Mouse (Mus musculus) lung, postnatal 25 days (tissue): ENCODE measurements around the gene Cyld.

Source experiments
- DNase-seq: peaks from one replicate; pipeline ENCODE4 v3.0.0; 2022; ENCODE audit warnings: low spot score

Gene Cyld

DNA sequence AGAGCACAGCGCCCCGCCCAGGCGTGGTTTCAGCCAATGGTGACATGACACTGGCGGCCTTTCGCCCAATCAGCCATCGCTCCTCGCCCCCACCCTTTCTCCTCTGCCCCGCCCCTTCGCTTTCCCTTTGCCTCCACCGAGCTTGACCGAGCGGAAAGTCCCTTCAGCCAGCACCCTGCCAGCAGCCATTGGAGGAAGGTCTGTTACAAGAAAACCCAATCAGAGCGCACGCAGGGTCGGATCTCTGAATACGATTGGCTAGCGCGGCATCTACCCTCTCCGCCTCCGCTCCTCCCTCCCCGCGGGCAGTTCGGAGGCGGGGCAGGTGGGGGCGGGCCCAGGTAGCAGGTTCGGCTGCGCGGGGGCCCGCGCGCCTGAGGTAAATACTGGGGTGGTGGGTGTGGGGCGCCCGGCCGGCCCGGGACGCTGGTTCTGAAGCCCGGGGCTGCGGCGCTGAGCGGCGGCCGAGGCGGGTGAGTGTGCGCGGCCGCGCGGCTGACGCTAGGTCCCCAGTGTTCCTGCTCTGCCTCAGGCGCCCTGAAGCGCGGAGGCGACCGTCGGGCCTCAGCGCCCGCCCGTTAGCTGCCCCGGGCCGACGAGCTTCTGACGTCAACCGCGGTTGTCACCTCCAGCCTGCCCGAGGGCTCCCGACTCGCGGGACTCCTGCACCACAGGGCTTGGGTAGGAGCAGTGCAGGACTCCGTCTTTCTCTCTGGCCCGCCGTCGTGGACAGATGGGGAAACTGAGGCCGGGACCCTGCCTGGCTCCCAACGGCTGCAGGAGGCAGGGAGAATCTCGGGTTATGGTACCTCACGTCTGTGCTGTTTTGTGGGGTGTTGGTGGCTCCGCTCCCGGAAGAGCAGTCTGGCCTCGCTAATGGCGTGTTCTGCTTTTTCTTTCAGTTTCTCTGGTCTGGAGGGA lies at the start of gene Cyld:
Gene Cyld, plus strand, starts transcription at position 308 of the 921 bp plus-strand sequence.
- DNase-seq = peak; percentile 99

DNA sequence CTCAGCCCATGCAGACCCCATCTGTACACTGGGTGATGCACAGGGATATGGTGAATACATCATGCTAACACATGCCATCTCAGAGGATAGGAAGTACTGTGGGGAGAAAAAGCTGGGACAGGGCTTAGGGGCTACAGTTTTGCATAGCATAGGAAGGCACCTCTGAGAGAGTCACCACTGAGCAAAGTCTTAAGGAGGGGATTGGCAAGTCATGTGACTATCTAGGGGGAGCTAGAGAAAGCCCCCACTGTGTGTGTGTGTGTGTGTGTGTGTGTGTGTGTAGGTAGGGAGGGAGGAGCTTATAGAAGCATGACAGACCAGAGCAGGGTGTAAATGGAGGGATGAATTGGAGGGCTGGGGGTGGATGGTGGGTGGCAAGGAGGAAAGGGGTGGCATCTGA lies 48.5 kb upstream of the Cyld start:
- DNase-seq = no peak

DNA sequence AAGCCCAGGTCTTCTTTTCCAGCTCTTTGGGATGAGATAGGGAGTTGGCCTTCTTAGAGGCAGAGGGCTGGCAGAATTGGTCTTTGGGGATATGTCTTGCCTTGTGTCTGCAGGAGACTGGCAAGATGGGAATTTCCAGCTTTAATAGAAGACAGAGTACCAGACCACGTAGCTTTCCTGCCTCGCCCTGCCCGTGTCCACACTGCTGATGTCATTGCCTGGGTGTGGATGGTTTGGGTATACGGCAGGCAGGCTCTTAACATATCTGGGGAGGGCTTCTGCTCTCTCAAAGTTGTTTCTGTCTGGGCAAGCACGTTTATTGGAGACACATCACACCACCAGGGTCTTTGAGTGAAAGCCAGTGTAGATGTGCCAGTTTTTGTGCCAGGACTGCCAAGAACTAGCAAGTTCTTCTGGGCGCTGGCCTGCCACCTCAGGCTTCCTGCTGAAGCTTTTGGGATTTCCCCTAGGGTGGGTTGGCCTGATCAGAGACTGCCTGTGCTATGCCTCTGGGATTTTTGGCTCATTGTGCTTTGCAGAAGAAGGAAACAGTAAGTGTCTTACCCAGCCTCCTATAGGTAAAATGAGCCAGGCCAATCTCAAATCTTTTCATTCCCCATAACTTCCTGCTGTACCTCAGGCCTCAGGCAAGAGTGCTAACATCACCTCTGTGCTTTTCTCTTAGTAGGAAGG lies 46.7 kb upstream of the Cyld start:
- peak; percentile 39 for DNase-seq

DNA sequence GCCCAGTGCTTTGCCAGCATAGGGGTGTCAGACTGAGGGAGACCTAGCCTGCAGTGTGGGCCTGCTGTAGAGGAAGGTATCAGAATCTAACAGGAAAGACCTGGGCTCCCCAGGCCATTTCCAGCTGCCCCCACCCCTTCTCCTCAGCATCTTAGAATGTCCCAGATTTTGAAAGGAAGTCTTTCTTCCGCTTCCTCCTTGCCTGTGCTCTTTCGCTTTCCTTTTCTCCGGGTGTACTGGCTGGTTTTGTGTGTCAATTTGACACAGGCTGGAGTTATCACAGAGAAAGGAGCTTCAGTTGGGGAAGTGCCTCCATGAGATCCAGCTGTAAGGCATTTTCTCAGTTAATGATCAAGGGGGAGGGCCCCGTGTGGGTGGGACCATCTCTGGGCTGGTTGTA lies 45.7 kb upstream of the Cyld start:
- peak; percentile 44 for DNase-seq

DNA sequence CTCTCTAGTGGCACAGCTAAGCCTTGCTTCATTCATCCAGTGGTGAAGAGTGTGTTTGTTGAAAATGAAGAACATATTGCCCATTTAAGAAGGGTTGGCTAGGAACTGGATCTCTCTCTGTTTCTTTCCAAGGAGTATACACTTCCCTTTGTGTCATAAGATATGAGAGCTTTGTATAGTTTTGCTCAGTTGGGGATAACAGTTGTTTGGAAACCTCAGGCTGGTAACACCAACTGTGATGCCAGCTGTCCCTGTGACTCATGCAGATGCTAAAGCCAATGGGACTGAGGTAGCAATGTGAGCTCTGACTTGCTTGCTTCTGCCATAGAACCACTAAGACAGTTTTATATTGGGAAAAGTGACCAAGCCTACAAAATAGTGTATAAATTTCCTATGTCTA lies 41.5 kb upstream of the Cyld start:
- DNase-seq = no peak

DNA sequence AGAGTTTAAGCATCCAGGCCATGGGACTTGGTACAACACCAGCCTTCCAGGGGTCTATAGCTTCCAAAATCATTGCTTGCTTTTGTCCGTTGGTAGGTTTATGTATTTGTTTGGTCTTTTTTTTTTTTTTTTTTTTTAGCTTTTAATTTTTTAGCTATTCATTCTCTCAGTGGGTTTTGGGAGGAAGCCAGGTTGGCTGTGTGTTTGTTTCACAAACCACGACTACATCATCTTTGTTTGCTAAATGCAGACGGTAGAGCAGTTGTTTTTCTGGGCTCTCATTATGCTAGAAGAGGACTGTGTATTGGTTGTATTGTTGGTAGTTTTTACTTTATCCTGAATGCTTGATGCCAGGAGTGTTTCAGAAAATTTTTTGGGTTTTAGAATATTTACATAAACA lies 37.0 kb upstream of the Cyld start:
- no peak for DNase-seq

DNA sequence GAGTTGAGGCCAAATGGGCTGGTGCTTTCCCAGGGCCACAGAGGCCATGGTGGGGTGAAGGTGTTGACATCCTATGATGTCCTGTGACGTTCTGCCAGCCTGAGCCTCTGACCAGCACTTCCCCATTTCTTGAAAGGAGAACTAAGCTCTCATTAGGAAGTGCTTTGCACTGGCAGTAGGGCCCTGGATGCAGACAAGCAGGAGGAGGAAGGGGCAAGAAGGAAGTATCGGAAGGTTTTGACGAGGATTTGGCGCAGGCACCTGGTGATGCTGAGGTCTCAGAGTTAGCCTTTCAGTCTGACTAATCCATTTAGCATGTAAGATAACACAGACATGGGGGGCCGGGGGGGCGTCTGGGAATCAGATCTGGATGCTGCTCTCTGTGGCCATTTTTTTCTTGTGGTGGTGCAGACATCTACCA lies 34.4 kb upstream of the Cyld start:
- peak; percentile 62 for DNase-seq

DNA sequence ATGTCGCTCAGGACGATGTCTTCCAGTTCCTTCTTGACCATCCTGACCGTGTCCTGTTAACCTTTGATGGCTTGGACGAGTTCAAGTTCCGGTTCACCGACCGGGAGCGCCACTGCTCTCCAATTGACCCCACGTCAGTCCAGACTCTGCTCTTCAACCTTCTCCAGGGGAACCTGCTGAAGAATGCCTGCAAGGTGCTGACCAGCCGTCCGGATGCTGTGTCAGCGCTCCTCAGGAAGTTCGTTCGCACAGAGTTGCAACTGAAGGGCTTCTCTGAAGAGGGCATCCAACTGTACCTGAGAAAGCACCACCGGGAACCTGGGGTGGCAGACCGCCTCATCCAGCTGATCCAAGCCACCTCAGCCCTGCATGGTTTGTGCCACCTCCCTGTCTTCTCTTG lies 32.7 kb upstream of the Cyld start:
- DNase-seq = no peak

DNA sequence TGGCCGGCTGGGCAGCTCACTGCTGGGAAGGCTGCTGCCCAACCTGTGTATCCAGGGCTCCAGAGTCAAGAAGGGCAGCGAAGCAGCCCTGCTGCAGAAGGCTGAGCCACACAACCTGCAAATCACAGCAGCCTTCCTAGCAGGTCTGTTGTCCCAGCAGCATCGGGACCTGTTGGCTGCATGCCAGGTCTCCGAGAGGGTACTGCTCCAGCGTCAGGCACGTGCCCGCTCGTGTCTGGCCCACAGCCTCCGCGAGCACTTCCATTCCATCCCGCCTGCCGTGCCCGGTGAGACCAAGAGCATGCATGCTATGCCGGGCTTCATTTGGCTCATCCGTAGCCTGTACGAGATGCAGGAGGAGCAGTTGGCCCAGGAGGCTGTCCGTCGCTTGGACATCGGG lies 31.9 kb upstream of the Cyld start:
- DNase-seq = no peak

DNA sequence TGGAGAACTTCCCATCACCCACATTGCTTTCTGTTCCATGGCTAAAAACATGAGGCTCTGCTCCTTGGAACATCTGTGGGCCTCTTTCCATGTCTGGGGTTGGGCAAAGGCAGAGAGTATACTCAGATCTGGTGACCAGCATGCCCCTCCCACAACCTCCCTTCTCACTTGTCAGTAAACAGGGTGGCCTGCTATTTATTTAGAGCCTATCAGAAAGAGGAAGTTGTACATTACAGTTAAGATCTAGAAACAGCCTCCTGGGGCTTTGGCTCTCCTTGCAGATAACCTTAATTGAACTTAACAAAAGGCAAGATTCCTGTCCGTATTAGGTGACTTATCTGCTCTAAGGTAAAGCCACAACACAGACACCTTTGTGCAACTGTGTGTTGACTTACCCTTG lies 30.4 kb upstream of the Cyld start:
- peak; percentile 59 for DNase-seq

DNA sequence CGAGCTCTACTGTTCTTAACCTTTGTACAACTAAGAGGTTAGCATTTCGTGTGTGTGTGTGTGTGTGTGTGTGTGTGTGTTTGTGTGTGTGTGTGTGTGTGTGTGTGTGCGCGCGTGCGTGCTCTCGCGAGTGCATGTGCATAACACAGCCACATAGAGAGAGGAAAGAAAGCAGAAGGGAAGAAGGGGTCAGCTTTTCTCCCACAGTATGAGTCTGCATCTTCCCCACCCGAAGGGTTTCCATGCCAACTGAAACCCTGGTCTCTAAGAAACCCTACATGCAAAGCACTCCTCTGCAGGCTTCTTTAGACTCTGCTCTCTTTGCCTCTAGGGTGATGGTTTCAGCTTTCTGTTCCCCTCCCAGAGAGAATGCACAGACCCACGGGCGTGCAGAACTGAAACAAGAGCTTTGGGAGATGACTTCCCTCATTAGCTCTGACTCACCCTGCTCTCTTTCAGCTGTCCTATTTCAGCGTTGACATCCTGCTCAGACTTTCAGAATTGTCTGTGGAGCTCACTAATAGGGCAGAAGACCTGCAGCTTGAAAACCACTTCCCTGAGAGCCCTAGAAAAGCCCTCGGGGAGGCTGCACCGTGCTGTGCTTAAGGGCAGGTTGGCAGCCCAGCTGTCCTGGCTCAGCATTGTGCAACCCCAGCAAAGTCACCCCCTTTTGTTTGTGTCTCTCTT lies 28.3 kb upstream of the Cyld start:
- DNase-seq = peak; percentile 63

DNA sequence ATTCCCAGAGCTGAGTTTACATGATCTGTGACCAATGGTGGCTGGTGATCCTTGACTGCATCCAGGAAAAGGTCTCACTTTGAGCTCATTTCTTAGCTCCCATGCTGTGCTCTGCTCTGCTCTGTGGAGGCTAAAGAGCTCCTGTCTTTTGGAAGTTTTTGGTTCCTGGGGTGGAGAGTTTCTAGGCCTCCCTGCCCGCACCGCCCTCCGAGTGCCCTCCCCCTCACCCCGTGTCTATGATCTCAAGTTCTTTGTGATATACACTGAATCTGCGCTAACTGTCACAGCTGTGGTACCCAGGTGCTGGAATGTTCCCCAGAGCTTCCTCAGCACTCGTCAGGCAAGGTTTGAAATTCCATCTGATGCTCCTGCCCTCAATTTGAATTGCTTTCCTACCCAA lies 26.0 kb upstream of the Cyld start:
- no peak for DNase-seq

DNA sequence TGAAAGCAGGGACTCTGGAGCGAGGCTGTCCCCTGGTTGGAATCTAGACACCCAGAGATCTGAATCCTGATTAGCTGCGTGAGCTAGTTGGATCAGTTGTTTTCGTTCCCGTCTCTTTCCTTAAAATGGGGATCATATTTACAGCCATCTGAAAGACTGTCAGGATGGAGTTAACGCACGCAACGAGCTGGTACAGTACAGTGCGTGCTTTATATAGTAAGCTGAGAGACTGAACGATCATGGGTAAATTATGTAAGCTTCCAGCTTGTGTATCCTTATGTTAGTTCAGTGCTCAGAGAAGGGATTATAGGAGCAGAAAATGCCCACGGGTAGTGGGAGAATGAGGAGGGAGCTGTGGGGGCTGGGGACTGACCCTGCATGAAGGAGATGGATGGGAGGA lies 25.3 kb upstream of the Cyld start:
- DNase-seq = no peak

DNA sequence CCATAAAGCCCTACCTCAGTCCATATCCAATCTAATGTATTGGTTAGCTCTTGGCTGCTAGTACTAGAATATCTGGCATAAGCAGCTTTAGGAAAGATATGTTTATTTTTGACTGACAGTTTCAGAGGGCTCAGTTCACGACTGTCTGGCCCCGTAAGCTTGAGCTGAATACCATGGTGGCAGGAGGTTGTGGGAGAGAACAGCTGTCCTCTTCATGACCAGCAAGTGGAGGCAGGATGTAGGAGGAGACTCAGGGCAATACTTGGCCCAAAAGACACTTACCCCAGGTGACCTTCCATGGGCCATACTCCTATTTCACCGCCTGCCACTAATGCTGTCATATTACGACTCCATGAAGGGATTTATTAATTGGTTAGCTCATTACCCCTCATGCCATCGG lies 23.0 kb upstream of the Cyld start:
- DNase-seq = no peak

DNA sequence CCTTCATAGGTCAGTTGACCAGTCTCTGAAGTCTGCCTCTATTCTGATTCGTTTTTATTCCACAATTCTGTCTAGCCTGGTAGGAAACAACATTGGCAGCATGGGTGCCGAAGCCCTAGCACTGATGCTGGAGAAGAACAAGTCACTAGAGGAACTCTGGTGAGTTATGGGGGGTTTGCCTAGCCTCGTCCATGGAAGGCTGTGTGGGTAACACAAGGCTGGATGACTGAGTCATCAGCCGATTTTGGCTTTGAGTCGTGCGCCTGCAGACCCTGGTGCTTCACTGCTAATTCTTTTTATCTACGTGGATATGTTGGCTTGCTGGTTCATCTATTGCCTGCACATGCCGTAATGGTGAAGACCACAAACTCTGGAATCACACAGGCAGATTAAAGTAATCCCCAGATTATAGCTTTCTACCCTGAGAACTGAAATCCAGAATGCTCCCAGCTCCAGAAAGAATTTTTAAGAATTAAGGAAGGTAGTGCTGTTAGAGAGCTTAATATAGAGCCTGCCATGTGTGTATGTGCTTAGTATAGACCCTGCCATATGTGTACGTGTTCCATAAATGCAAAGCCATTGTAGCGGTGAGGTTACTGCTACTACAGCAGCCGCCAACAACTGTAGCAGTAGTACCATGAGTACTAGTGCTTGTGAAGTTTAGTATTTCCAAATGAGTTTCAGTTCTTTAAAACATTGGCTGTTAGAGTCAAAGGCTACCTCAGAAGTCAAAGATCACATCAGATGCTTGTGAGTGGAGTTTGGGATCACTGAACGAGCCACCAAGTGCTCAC lies 21.3 kb upstream of the Cyld start:
- no peak for DNase-seq

DNA sequence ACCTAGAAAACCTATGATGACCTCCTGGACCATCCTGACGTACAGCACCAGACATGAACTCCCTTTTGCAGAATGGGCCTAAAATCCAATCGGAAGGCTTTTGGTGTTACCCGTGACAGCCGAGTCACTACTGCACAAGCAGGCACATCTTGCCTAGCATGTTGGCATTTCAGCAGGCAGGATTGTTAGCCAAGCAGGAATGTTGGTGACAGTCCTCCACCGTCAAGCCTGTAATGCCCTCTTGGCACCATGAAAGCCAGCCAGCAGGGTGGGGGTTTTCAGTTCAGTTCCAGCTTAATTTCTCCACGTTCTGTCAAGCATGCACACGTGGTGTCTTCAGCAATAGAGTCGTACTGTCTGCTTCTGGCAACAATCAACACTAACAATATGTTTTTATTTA lies 19.8 kb upstream of the Cyld start:
- no peak for DNase-seq

DNA sequence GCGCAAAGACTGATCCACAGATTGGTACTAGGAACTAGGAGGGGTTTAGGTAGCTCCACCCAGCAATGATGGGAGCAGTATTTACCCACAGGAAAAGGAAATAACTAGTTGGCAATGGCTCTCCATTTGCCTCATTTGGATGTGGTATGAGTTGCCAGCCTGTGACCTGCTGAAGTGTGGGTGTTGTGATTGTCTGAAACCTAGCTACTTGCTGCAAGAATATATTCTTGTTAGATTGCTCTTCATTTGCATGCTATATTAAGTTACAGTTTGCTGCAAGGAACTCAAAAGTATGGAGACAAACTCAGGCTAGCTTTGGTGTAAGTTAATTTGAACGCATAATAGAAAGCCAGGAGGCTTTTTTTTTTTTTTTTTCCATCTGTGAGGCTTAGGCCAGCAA lies 16.3 kb upstream of the Cyld start:
- DNase-seq = no peak

DNA sequence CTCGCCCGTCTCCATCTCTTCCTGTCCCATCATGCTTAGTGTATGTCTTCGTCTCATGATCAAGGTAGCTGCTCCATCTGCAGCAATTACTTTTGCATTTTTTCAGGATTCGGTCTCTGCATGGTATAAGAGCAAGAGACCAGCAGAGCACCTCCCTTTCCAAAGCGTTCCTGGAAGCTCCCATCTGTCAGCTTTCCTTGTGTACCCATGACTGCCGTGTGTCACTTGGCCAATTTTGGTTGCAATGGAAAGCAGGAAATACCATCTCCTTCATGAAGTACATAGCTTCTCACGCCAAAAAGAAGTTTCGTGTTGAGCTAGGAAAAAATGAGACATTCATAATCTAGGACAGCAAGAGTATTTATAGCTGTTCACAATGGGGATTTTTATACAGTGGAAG lies 15.8 kb upstream of the Cyld start:
- DNase-seq = no peak

DNA sequence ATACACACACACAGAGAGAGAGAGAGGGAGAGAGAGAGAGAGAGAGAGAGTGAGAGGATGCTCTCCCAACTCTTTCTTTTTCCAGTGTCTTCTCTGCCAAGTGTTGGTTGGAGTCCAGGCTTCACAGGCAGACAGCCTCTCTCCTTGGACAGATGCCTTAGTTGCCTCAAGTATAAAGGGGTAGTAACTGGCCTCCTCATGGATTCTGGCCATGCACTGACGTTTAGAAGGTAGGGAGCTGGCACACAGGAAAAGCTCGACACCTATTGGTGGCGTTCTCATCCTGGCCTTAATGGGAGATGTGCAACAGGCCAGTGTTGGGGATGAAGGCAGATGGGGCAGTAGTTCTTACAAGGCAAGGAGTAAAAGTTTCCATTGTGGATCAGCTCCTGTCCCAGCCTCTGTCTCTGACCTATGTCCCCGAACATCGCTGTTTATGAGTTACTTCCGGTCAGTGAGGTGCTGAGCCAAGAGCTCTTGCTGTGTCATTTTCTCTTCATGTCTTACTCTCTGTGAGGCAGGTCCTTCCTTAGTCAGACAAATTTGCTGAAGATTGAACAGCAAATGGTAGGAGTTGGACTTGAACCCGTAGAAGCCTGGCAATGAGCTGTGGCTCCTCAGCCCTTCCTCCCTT lies 13.1 kb upstream of the Cyld start:
- DNase-seq = no peak

DNA sequence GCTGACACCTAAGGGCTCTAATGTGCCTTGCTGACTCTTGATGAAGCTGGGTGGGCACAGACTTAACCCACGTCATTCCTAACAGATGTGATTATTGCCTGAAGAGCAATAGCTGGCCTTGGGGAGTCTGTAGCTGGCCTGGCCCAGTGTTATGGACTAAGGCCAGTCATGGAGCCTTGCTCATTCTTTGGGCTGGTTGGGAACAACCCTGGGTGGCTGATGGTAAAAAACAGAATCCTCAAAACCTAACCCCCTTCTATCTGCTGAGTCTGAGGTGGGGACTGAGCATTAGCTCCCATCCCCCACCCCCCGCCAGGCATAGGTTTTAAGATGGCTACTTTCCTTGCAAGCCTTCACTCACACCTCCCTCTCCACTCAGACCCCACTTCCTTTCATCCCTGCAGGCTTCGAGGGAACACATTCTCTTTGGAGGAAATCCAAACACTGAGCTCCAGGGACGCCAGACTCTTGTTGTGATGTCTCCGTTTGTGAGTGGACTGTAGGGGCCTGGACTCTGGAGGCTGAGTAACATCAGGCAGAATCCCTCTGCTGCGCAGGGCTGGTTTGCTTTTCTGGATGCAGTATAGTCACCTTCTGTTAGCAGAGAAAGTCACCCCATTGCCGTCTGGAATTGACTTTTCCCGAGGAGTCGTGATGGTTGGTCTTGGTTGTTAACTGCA lies 10.5 kb upstream of the Cyld start:
- no peak for DNase-seq

DNA sequence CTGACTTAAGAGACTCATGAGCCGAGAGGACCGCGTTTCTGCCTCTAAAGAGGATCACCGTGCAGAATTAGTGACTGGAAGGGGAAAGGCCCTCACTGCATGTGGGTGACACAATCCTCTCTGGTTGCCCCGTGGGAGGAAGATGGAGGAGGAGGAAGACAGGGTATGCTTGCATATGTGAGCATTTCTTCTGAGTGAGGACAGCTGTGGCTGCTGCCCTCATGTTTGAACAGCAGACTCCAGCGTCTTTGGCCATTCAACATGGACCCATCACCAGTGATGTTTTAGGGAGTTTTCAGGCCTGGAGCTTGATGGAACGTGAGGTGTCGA lies 10.0 kb upstream of the Cyld start:
- no peak for DNase-seq
